Mouse (Mus musculus): ENCODE data around the gene Entpd4b. TPM values are rescaled to one million over a fixed set of nuclear protein-coding genes. Genes with fewer than 3 reads are reported as not detected.

Gene Entpd4b
- 44.1 TPM for polyA plus RNA-seq (2015; fragmentation: Illumina TruSeq; extraction: RNeasy Lipid Tissue Mini Kit (QIAGEN cat#74804); ENCODE audit: low read depth, low replicate concordance)

DNA sequence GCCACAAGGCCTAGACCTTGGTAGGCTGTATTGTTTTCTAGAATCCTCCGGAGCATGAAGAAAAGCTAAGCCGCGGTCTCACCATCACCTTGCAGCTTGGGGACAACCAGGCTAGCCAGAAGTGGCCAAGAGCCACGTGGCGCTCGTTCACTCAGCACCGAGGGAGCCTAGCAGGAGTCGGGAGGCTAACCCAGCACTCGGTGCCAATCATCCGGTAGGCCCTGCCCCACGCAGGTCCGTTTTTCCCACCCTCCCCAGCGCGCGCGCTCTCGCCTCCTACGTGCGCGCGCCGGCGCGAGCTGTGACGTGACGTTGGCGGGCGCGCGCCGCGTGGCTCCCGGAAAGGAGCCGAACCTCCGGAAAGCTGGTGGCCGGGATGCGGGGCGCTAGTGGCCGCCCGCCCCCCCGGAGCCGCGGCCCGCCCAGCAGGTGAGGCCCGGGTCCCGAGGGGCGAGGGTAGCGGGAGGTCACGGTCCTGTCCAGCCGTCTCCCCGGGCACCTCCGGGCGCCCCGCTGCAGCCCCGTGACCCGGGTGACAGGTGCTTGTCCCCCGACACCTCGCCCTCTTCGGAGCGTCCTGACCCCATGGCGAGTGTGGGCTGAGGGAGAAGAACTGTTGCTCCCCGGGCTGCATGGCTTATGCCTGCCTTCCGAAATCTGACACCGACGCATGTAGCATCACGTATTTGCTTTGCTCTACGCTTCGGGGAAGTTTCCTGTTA is at the start of gene Entpd4b:
Gene Entpd4b (plus strand): TSS at position 315 of the 722 bp plus-strand sequence.

GRCm38 (mm10) chr14:69512449-69512848 is 42.8 kb upstream of the Entpd4b start, which contains the start of gene Gm27179:
Gm27179 (minus strand) TSS chr14:69512549.

Other genes with a start within 250 kb of the Entpd4b start
- 16.0 TPM for gene Gm16867, start 52.1 kb upstream of the Entpd4b start, polyA plus RNA-seq (2015; fragmentation: Illumina TruSeq; extraction: RNeasy Lipid Tissue Mini Kit (QIAGEN cat#74804); ENCODE audit: low read depth, low replicate concordance)
- gene Gm27179, start 42.9 kb upstream of the Entpd4b start, polyA plus RNA-seq (2015; fragmentation: Illumina TruSeq; extraction: RNeasy Lipid Tissue Mini Kit (QIAGEN cat#74804); ENCODE audit: low read depth, low replicate concordance): not detected

Data from brain, adult 10 weeks (tissue).